Comparison of ENCODE assay signal across 13 mouse cellular contexts in genomic region chr16:86222997-86223396, GRCm38 (mm10).
DNase-seq lines count a peak whose midpoint lies in the region; ATAC-seq lines count a peak whose summit lies in the region.
"Had no signal": no experiment of that assay in that cellular context is flagged by ENCODE, and none has a peak within 500 bp of the region (broad histone marks: within the 10 kb centered on the region; RNA-seq: fewer than 3 reads in every experiment).

No protein-coding gene starts in this region.

- no peak overlapping the region for H3K4me3 ChIP-seq in heart, embryonic 12.5 days
- H3K4me3 ChIP-seq in intestine, embryonic 16.5 days (ENCODE audit: low read length): no peak overlapping the region
- H3K4me3 ChIP-seq: limb, embryonic 15.5 days had no signal

- WGBS in heart, embryonic 12.5 days: 69% methylated on average over 3 of the region's 3 CpGs
- 82% methylated on average over 3 of the region's 3 CpGs for WGBS in intestine, embryonic 16.5 days

- peaks cover 6% of the 10 kb centered on the region for H3K4me1 ChIP-seq in heart, embryonic 12.5 days (replicated peaks)
- no peaks in the 10 kb centered on the region for H3K4me1 ChIP-seq in intestine, embryonic 16.5 days (ENCODE audit: control insufficient read depth, insufficient read depth, low read length)
- H3K4me1 ChIP-seq: limb, embryonic 15.5 days had no signal

- peak; percentile 66 to 80 for DNase-seq in heart, adult 18-20 months
- peak; percentile 7 for DNase-seq in lung, postnatal 25 days (ENCODE audit: low spot score)
- no peak for DNase-seq in lung, postnatal 4 days
- DNase-seq in gastrocnemius, postnatal 25 days: peak; percentile 59
- DNase-seq in right cerebral cortex, postnatal 4 days: no peak
- no peak for DNase-seq in left cerebral cortex, adult 11 months (ENCODE audit: low spot score)
- DNase-seq: cerebellum, postnatal 36 days had no signal

- no peak overlapping the region for H3K27ac ChIP-seq in heart, embryonic 12.5 days (ENCODE audit: poor library complexity, severe bottlenecking)
- H3K27ac ChIP-seq in intestine, embryonic 16.5 days (ENCODE audit: low read length): no peak overlapping the region
- H3K27ac ChIP-seq: limb, embryonic 15.5 days; macrophage had no signal

- no peak overlapping the region for H3K9ac ChIP-seq in heart, embryonic 12.5 days
- no peak overlapping the region for H3K9ac ChIP-seq in intestine, embryonic 16.5 days (ENCODE audit: low read depth, low read length)
- H3K9ac ChIP-seq: limb, embryonic 15.5 days had no signal

- H3K27me3 ChIP-seq in heart, embryonic 12.5 days (replicated peaks): no peaks in the 10 kb centered on the region
- no peaks in the 10 kb centered on the region for H3K27me3 ChIP-seq in intestine, embryonic 16.5 days (replicated peaks; ENCODE audit: control insufficient read depth, insufficient read depth, low read length)
- H3K27me3 ChIP-seq: limb, embryonic 15.5 days had no signal

- H3K4me2 ChIP-seq in heart, embryonic 12.5 days: no peak overlapping the region
- no peak overlapping the region for H3K4me2 ChIP-seq in intestine, embryonic 16.5 days (ENCODE audit: low read depth, low read length)
- H3K4me2 ChIP-seq: limb, embryonic 15.5 days had no signal

- H3K9me3 ChIP-seq in heart, embryonic 12.5 days (replicated peaks): no peaks in the 10 kb centered on the region
- no peaks in the 10 kb centered on the region for H3K9me3 ChIP-seq in intestine, embryonic 16.5 days (ENCODE audit: control insufficient read depth, low read length)
- H3K9me3 ChIP-seq: limb, embryonic 15.5 days had no signal

- ATAC-seq in heart, embryonic 12.5 days (ENCODE audit: insufficient number of reproducible peaks, low FRiP score): no peak
- no peak for ATAC-seq in intestine, embryonic 16.5 days
- ATAC-seq: CD4-positive, CD25-positive, alpha-beta regulatory T cell, adult 4 months; hindbrain, embryonic 16.5 days had no signal

- no peaks in the 10 kb centered on the region for H3K36me3 ChIP-seq in heart, embryonic 12.5 days
- no peaks in the 10 kb centered on the region for H3K36me3 ChIP-seq in intestine, embryonic 16.5 days (ENCODE audit: control insufficient read depth, insufficient read depth, low read length)
- H3K36me3 ChIP-seq: limb, embryonic 15.5 days had no signal

Comparison
In these comparisons a context has a peak if more than half of its experiments do, and no peak if none do; other contexts are left out.
1. DNase-seq: peak in heart, adult 18-20 months (2 of 2), lung, postnatal 25 days (single experiment) and gastrocnemius, postnatal 25 days (single experiment); none in lung, postnatal 4 days (0 of 2), right cerebral cortex, postnatal 4 days (single experiment) and left cerebral cortex, adult 11 months (single experiment).